Mouse (Mus musculus) cerebellum, adult 8-10 months (tissue): ENCODE results near the gene Zbtb49.

ENCODE experiments used
- DNase-seq: peaks from one replicate; pipeline ENCODE4 v3.0.0; 2022

Gene Zbtb49

GRCm38 (mm10) chr5:38220328-38220912 is at the start of gene Zbtb49, which contains the start of gene Lyar:
Zbtb49 (minus strand) TSS chr5:38220457.
Lyar (plus strand) TSS chr5:38220470.
- peak; percentile 95 for DNase-seq

DNA sequence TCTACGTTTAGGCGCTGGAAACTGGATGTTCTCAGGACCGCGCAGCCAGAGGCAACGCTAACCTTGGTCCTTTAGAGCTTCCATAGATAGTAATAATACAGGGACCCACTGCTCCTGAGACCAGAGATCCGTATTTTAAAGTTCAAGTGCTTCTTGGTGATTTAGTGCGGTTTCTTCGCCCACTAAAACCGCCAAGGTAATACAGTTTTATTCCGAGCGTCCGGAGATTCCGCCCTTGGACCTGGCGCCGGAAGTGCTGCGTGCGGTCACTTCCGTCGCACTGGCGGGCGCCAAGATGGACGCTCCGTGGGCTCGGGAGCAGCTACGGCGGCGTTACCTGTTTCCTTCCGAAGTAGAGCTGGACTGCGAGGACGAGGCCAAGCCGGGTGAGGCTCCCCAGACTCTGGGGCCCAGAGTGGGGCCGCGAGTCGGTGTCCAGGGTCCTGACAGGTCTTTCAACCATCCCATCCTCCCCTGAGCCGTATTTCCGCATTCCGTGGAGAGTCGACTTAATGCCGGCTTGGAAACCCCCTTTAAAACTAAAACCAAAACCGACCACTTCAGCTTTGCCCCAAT is 39.9 kb upstream of the Zbtb49 start, which contains the start of gene Tmem128:
TSS of gene Tmem128 (plus strand) at position 79 of the 576 bp plus-strand sequence.
- DNase-seq, result peak; percentile 70

GRCm38 (mm10) chr5:38259455-38260106 is 39.3 kb upstream of the Zbtb49 start:
- no peak for DNase-seq

DNA sequence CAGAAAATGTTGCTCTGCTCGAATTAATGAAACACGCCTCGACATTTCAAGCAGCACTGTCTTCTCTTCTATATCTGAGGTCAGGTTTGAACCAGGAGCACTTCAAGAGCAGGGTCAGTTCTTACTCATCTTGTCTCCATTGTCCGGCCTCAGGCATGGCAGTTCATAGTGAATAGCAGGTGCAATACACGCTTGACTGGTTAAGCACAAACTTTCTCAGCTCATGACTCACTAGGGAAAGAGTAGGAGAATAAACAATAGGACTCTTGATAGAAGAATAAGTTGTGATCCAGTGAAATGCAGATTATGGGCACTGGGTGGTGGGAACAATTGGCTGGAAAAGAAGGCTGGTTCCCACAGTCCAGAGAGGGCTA is 38.5 kb upstream of the Zbtb49 start:
- DNase-seq, result no peak

DNA sequence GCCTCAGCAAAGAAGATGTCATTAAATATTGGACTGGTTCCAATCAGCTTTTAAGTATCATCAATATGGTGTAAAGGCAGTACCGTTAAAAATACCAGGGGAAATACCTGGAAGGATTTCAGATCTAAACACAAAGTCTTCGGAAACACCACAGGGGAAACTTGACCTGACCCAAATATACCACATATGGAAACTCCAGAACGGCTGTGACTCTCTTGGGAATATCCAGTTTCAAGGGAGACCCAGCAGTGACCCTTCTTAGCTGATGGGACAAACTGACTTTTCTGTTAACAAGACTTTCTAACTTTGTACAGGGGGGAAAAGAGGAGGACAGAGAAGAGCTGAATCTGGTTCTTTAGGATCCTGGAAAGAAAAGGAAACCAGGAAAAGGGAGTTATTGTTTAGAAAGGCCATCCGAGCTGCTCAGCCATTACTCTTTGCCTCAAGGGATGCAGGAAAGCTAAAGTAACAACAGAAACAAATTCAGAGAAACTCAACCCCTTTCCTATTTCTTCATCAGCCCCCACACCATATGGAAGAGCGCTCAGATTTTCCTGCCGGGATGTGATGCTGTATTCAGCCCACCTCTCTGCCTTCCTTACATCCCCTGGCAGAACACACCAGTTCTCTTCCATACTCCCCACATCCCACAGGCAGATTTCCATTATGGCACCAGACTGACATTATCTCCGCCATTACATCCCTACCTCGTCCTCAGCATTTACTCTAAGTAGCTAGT is 37.9 kb upstream of the Zbtb49 start:
- DNase-seq, result no peak

- no peak for DNase-seq
Measured at GRCm38 (mm10) chr5:38256551-38256950, 36.3 kb upstream of the Zbtb49 start.

DNA sequence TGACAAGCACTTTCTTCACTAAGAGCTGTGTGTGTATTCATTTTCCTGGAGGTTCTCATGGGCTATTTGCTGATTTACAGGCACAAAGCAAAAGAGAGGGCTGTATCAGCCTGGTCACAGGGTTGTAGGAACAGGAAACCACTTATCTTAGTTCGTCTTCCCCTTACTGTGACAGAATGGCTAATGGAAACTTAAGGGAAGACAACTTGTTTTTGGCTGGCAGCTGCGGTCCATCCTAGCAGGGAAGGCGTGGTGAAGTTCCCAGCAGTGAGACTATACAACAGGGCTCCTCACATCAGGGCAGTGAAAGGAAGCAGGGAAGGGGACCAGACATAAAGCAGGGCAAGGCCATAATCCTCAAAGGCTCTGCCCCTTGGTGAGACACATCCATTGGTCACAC is 35.4 kb upstream of the Zbtb49 start:
- DNase-seq, result no peak

- no peak for DNase-seq
Measured at GRCm38 (mm10) chr5:38255195-38255594, 34.9 kb upstream of the Zbtb49 start.

GRCm38 (mm10) chr5:38241966-38242365 is 21.7 kb upstream of the Zbtb49 start:
- DNase-seq, result no peak

GRCm38 (mm10) chr5:38241473-38241834 is 21.2 kb upstream of the Zbtb49 start:
- no peak for DNase-seq

- DNase-seq, result no peak
Measured at GRCm38 (mm10) chr5:38240727-38241472, 20.6 kb upstream of the Zbtb49 start.

- DNase-seq, result no peak
Measured at GRCm38 (mm10) chr5:38236627-38237026, 16.4 kb upstream of the Zbtb49 start.

GRCm38 (mm10) chr5:38235422-38235821 is 15.2 kb upstream of the Zbtb49 start:
- DNase-seq, result peak; percentile 36

- DNase-seq, result no peak
Measured at GRCm38 (mm10) chr5:38219771-38220307, 418 bp downstream of the Zbtb49 start.

- no peak for DNase-seq
Measured at GRCm38 (mm10) chr5:38213009-38213408, 7.2 kb downstream of the Zbtb49 start.

DNA sequence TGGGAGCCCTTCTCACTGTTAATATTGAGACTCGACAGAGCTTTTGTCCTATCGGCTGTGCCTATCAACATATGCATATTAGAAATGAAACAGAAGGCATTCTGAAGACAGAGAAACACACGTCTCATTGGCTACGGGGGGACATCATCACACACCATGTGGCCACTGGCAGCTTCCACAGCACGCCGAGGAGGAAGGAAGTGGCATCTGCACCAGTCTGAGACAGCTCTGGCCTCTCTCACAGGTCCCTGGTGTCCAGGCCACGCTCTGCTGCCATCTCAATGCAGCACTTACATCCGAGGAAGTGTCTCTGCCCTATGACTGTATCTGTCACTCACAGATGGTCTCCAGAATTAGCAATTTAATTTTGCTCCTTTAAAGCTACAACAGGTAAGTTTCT is 8.6 kb downstream of the Zbtb49 start:
- DNase-seq, result no peak

GRCm38 (mm10) chr5:38208985-38209384 is 11.3 kb downstream of the Zbtb49 start:
- no peak for DNase-seq

DNA sequence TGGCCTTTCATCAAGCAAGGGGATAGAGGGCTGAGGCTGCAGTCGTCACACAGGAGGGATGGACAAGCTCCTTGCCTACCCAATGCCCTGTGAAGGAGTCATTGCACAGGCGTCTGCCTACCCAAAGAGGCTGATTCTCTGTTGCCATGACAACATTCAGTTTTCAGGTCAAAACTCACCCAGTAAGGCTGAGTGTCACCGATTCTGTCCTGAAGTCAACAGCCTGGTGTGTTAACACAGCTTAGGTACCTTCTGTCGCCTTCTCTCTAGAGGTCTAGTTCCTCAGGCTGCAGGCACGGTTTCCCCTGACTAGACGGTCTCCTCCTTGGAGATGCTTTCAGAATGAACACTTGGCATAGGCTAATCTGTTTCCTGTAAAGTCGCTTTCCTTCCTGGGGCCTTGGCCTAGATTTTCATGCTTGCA is 14.9 kb downstream of the Zbtb49 start:
- DNase-seq, result no peak

- DNase-seq, result no peak
Measured at GRCm38 (mm10) chr5:38199686-38200085, 20.6 kb downstream of the Zbtb49 start.

DNA sequence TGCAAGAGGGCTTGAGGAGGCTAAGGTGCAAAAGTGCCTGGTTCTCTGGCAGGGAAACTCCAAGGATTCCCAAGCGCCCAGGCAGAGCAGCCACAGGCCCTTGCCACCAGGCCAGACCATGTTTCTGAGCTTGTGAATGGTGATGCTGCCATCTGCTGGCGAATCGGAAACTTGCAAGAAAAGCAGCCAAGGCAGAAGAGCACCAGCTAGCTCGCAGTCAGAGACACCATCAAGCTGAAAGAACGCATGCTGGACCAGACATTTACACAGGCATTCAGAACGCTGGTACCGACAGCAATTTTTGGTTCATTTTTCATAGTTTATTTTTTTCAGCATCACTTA is 22.8 kb downstream of the Zbtb49 start:
- DNase-seq, result peak; percentile 88

GRCm38 (mm10) chr5:38196821-38197481 is 23.3 kb downstream of the Zbtb49 start:
- no peak for DNase-seq

DNA sequence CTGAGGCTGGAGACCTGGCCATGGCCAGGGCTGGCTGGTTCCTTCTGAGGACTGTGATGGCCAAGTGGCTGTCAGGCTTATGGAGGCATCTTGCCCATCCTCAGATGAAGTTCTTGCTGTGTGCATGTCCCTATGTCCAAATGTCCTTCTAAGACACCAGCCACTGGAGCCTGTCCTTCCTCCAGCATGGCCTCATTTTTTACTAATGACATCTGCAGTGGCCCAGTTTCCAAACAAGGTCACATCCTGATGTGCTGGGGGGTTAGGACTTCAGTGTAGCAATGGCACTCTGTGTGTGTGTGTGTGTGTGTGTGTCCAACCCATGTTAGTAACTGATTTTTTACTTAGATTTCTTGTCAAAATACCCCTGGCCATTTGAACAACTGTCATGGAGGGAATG is 24.3 kb downstream of the Zbtb49 start:
- DNase-seq, result no peak
